Mouse (Mus musculus) liver, adult 2 months (tissue): Measurements from ENCODE around the gene Slc35d3.

Source experiments
- CTCF ChIP-seq: fragments of 200-500 bp; IDR thresholded peaks from 2 replicates; pipeline ENCODE4 v1.5.1; 2011; ENCODE audit warnings: low read depth, low read length, control low read depth
- POLR2A ChIP-seq: fragments of 200-500 bp; IDR thresholded peaks from 2 replicates; pipeline ENCODE4 v1.6.1; 2011; ENCODE audit warnings: low read length, control low read depth; ENCODE audit not compliant: insufficient read depth; ENCODE audit errors: extremely low read depth

GRCm38 (mm10) chr10:19834222-19834621 is 17.0 kb downstream of the Slc35d3 start:
- TF ChIP-seq POLR2A, result no peak
- no peak for TF ChIP-seq CTCF
